Mouse (Mus musculus): ENCODE measurements at regions not wholly inside any gene's neighbourhood (a gene's known extent, or its start where the extent isn't known, plus 50 kb on each side); places are given as distances from the start of the nearest gene placed in this dataset.

DNA sequence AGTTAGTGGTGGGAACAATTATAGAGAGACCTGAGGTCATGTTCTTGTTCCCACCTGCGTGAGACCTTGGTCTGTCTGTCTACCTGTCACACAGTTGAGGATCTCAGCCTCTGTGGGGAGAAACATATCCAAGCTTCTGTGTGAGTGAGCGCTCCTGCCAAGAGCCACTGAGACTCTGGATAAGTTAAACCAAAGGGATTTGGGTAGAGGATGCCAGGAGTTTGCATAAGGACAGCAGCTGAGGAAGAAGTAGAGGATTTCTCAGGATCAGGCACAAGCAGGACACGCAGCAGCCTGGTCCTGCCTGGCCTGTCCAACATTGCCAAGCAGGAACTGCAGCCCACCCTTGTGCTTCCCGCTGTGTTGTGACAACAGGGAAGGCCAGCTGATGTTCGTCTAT lies 109.8 kb downstream of the Ddx1 start:
- TF ChIP-seq CTCF (conservative IDR thresholded peaks at IDR 0.05; ENCODE audit: low read length) (no peak), NANOG (IDR thresholded peaks at IDR 0.05; ENCODE audit: borderline replicate concordance, low read length) (no peak)
